Mouse (Mus musculus) ES-Bruce4 (cell line): ENCODE results near the gene Atp6v1c2. TPM values are rescaled to one million over a fixed set of nuclear protein-coding genes. Genes with fewer than 3 reads are reported as not detected.

Source experiments
- H3K27ac ChIP-seq: 2 replicates; pipeline ENCODE4 v1.5.1; 2012; ENCODE audit warnings: low read length, inconsistent platforms; ENCODE audit not compliant: insufficient read depth
- H3K27me3 ChIP-seq: 2 replicates; pipeline ENCODE4 v1.6.1; 2012; ENCODE audit warnings: mild to moderate bottlenecking, low read length, inconsistent platforms; ENCODE audit not compliant: control insufficient read depth, poor library complexity, insufficient read depth, severe bottlenecking
- H3K36me3 ChIP-seq: 2 replicates; pipeline ENCODE4 v1.6.1; 2012; ENCODE audit warnings: inconsistent platforms, mild to moderate bottlenecking, low read length, moderate library complexity; ENCODE audit not compliant: control insufficient read depth, poor library complexity, insufficient read depth, severe bottlenecking
- H3K4me1 ChIP-seq: one replicate; pipeline ENCODE4 v1.8.1; 2011; ENCODE audit warnings: low read length; ENCODE audit not compliant: control insufficient read depth, insufficient read depth
- H3K4me3 ChIP-seq: 2 replicates; pipeline ENCODE4 v1.5.1; 2011; ENCODE audit warnings: low read depth, mild to moderate bottlenecking, low read length
- H3K9ac ChIP-seq: 2 replicates; pipeline ENCODE4 v1.6.1; 2012; ENCODE audit warnings: low read depth, mild to moderate bottlenecking, inconsistent platforms; ENCODE audit not compliant: poor library complexity, severe bottlenecking
- H3K9me3 ChIP-seq: replicated peaks from 2 replicates; pipeline ENCODE4 v1.6.1; 2012; ENCODE audit warnings: mild to moderate bottlenecking, low read length, inconsistent platforms; ENCODE audit not compliant: control insufficient read depth, poor library complexity, insufficient read depth, severe bottlenecking
- CTCF ChIP-seq: IDR thresholded peaks from one replicate; pipeline ENCODE4 v1.8.1; 2011; ENCODE audit warnings: low read depth, low read length
- EP300 ChIP-seq: IDR thresholded peaks from 2 replicates; pipeline ENCODE4 v1.6.1; 2011; ENCODE audit warnings: low read depth, low read length; ENCODE audit not compliant: insufficient read depth
- POLR2A ChIP-seq: IDR thresholded peaks from one replicate; pipeline ENCODE4 v1.8.1; 2011; ENCODE audit warnings: low read length; ENCODE audit not compliant: insufficient read depth
- polyA plus RNA-seq: library from polyadenylated mRNA; stranded (reverse); fragments of >200 nt; gene quantifications from 2 replicates; pipeline ENCODE4 v1.2.4, GENCODE M21; 2011; ENCODE audit warnings: low read depth; ENCODE audit not compliant: missing spikeins, insufficient read depth, insufficient read length

The Atp6v1c2 gene
- polyA plus RNA-seq, 1 experiment, result not detected

- peak overlapping the region; percentile 83 for H3K4me3 ChIP-seq
- H3K27ac ChIP-seq, result no peak overlapping the region
- no peak for TF ChIP-seq EP300
- no peak for TF ChIP-seq CTCF
- TF ChIP-seq POLR2A, result no peak
- no peaks in the 10 kb centered on the region for H3K9me3 ChIP-seq
- H3K27me3 ChIP-seq, result no peaks in the 10 kb centered on the region
- H3K4me1 ChIP-seq, result peaks cover 5% of the 10 kb centered on the region
- H3K9ac ChIP-seq, result peak overlapping the region; percentile 84
- H3K36me3 ChIP-seq, result peaks cover 34% of the 10 kb centered on the region
These were observed 61.8 kb downstream of the Atp6v1c2 start for GRCm38 (mm10) chr12:17267316-17267715.

- peaks cover 27% of the 10 kb centered on the region for H3K36me3 ChIP-seq
- no peak for TF ChIP-seq EP300
- no peaks in the 10 kb centered on the region for H3K27me3 ChIP-seq
- peak overlapping the region; percentile 83 for H3K4me3 ChIP-seq
- H3K27ac ChIP-seq, result no peak overlapping the region
- peak overlapping the region; percentile 84 for H3K9ac ChIP-seq
- peaks cover 5% of the 10 kb centered on the region for H3K4me1 ChIP-seq
- no peaks in the 10 kb centered on the region for H3K9me3 ChIP-seq
These were observed 62.5 kb downstream of the Atp6v1c2 start for GRCm38 (mm10) chr12:17266673-17266990.

- H3K9ac ChIP-seq, result peak within 1 kb of the TSS; percentile 84
- TF ChIP-seq POLR2A, result peak; percentile 63
- TF ChIP-seq CTCF, result no peak
These were observed 63.0 kb downstream of the Atp6v1c2 start, which contains the start of gene Pdia6 for GRCm38 (mm10) chr12:17265971-17266672. Gene Pdia6, plus strand, starts transcription at chr12:17266545.

GRCm38 (mm10) chr12:17264826-17265225, 64.3 kb downstream of the Atp6v1c2 start:
- Histone ChIP-seq H3K9ac (no peak overlapping the region), H3K36me3 (peaks cover 11% of the 10 kb centered on the region), H3K4me3 (no peak overlapping the region), H3K4me1 (peaks cover 5% of the 10 kb centered on the region), H3K27me3 (no peaks in the 10 kb centered on the region), H3K27ac (no peak overlapping the region), H3K9me3 (no peaks in the 10 kb centered on the region)
- TF ChIP-seq POLR2A (no peak), CTCF (no peak), EP300 (no peak)

More at GRCm38 (mm10) chr12:17265971-17266672, 63.0 kb downstream of the Atp6v1c2 start, which contains the start of gene Pdia6:
- Histone ChIP-seq H3K36me3 (peaks cover 23% of the 10 kb centered on the region), H3K4me1 (peaks cover 5% of the 10 kb centered on the region), H3K9me3 (no peaks in the 10 kb centered on the region), H3K27ac (no peak within 1 kb of the TSS), H3K4me3 (peak within 1 kb of the TSS; percentile 83), H3K27me3 (no peaks in the 10 kb centered on the region)

GRCm38 (mm10) chr12:17263881-17264280, 65.3 kb downstream of the Atp6v1c2 start:
- TF ChIP-seq POLR2A, result no peak
- no peak for TF ChIP-seq EP300
- TF ChIP-seq CTCF, result no peak
- Histone ChIP-seq H3K9ac (no peak overlapping the region), H3K27me3 (no peaks in the 10 kb centered on the region), H3K9me3 (no peaks in the 10 kb centered on the region), H3K4me3 (no peak overlapping the region), H3K4me1 (peaks cover 5% of the 10 kb centered on the region), H3K27ac (no peak overlapping the region), H3K36me3 (peaks cover 6% of the 10 kb centered on the region)

GRCm38 (mm10) chr12:17261005-17261404, 68.2 kb downstream of the Atp6v1c2 start:
- H3K9me3 ChIP-seq, result no peaks in the 10 kb centered on the region
- TF ChIP-seq CTCF (no peak), POLR2A (no peak), EP300 (no peak)
- H3K27me3 ChIP-seq, result no peaks in the 10 kb centered on the region

More at GRCm38 (mm10) chr12:17261005-17261404, 68.2 kb downstream of the Atp6v1c2 start:
- H3K36me3 ChIP-seq, result no peaks in the 10 kb centered on the region
- H3K9ac ChIP-seq, result no peak overlapping the region
- no peak overlapping the region for H3K4me3 ChIP-seq
- H3K27ac ChIP-seq, result no peak overlapping the region
- peaks cover 2% of the 10 kb centered on the region for H3K4me1 ChIP-seq
